Mouse (Mus musculus): Measurements from ENCODE around the gene Pgpep1l. TPM values are rescaled to one million over a fixed set of nuclear protein-coding genes. Genes with fewer than 3 reads are reported as not detected.

Gene Pgpep1l
- polyA plus RNA-seq, 1 experiment from 2014 or later: not detected

GRCm38 (mm10) chr7:68273515-68273914 lies 9.5 kb upstream of the Pgpep1l start, which contains the start of gene Fam169b:
TSS of gene Fam169b (plus strand) at chr7:68273839.
- ATAC-seq (ENCODE audit: low read depth): no peak
- no peak for DNase-seq
- Histone ChIP-seq H3K36me3 (no peaks in the 10 kb centered on the region), H3K9me3 (replicated peaks) (no peaks in the 10 kb centered on the region), H3K27ac (no peak within 1 kb of the TSS), H3K27me3 (peaks cover 7% of the 10 kb centered on the region; the same call in 1 of the 2 replicates), H3K4me2 (no peak within 1 kb of the TSS), H3K4me3 (replicated peaks) (no peak within 1 kb of the TSS), H3K4me1 (replicated peaks) (peaks cover 16% of the 10 kb centered on the region), H3K9ac (no peak within 1 kb of the TSS)

- no peaks in the 10 kb centered on the region for H3K9me3 ChIP-seq (replicated peaks)
- no peak overlapping the region for H3K4me3 ChIP-seq (replicated peaks)
- H3K9ac ChIP-seq: no peak overlapping the region
- no peak overlapping the region for H3K4me2 ChIP-seq
- H3K27ac ChIP-seq: no peak overlapping the region
- 69% methylated on average over 10 of the region's 10 CpGs for WGBS (ENCODE audit: insufficient replicate concordance)
- peaks cover 16% of the 10 kb centered on the region for H3K4me1 ChIP-seq (replicated peaks)
- peaks cover 7% of the 10 kb centered on the region; the same call in 1 of the 2 replicates for H3K27me3 ChIP-seq
- DNase-seq (no peak), ATAC-seq (ENCODE audit: low read depth) (no peak)
- no peaks in the 10 kb centered on the region for H3K36me3 ChIP-seq
Observed at GRCm38 (mm10) chr7:68272607-68273006, 8.6 kb upstream of the Pgpep1l start.

- Histone ChIP-seq H3K27ac (no peak overlapping the region), H3K27me3 (peaks cover 7% of the 10 kb centered on the region; the same call in 1 of the 2 replicates), H3K4me1 (replicated peaks) (peaks cover 16% of the 10 kb centered on the region), H3K9me3 (replicated peaks) (no peaks in the 10 kb centered on the region), H3K36me3 (no peaks in the 10 kb centered on the region), H3K4me3 (replicated peaks) (no peak overlapping the region), H3K4me2 (no peak overlapping the region), H3K9ac (no peak overlapping the region)
- 65% methylated on average over 6 of the region's 6 CpGs for WGBS (ENCODE audit: insufficient replicate concordance)
- no peak for ATAC-seq (ENCODE audit: low read depth)
- DNase-seq: no peak
Observed at GRCm38 (mm10) chr7:68271816-68272215, 7.8 kb upstream of the Pgpep1l start.

- Histone ChIP-seq H3K9me3 (replicated peaks) (no peaks in the 10 kb centered on the region), H3K36me3 (no peaks in the 10 kb centered on the region), H3K9ac (no peak overlapping the region), H3K27ac (no peak overlapping the region), H3K4me1 (replicated peaks) (peaks cover 5% of the 10 kb centered on the region), H3K4me3 (replicated peaks) (no peak overlapping the region), H3K27me3 (peaks cover 7% of the 10 kb centered on the region), H3K4me2 (no peak overlapping the region)
- 58% methylated on average over 4 of the region's 4 CpGs for WGBS (ENCODE audit: insufficient replicate concordance)
- ATAC-seq (ENCODE audit: low read depth) (no peak), DNase-seq (no peak)
Observed at GRCm38 (mm10) chr7:68270551-68270950, 6.5 kb upstream of the Pgpep1l start.

GRCm38 (mm10) chr7:68266691-68267090 lies 2.7 kb upstream of the Pgpep1l start:
- ATAC-seq (ENCODE audit: low read depth) (no peak), DNase-seq (no peak)
- Histone ChIP-seq H3K27ac (no peak overlapping the region), H3K9me3 (replicated peaks) (no peaks in the 10 kb centered on the region), H3K27me3 (peaks cover 28% of the 10 kb centered on the region), H3K4me3 (replicated peaks) (no peak overlapping the region), H3K36me3 (no peaks in the 10 kb centered on the region), H3K4me1 (replicated peaks) (no peaks in the 10 kb centered on the region), H3K4me2 (no peak overlapping the region), H3K9ac (no peak overlapping the region)
- WGBS (ENCODE audit: insufficient replicate concordance): 43% methylated on average over 6 of the region's 6 CpGs

- Histone ChIP-seq H3K36me3 (no peaks in the 10 kb centered on the region), H3K4me1 (replicated peaks) (no peaks in the 10 kb centered on the region), H3K27me3 (peaks cover 28% of the 10 kb centered on the region), H3K9me3 (replicated peaks) (no peaks in the 10 kb centered on the region), H3K27ac (no peak overlapping the region), H3K4me3 (replicated peaks) (no peak overlapping the region), H3K4me2 (no peak overlapping the region), H3K9ac (no peak overlapping the region)
- ATAC-seq (ENCODE audit: low read depth): no peak
- 34% methylated on average over 7 of the region's 7 CpGs for WGBS (ENCODE audit: insufficient replicate concordance)
- DNase-seq: no peak
Observed at GRCm38 (mm10) chr7:68265391-68265790, 1.4 kb upstream of the Pgpep1l start.

GRCm38 (mm10) chr7:68264531-68264930 lies 498 bp upstream of the Pgpep1l start:
- H3K36me3 ChIP-seq: no peaks in the 10 kb centered on the region
- peaks cover 28% of the 10 kb centered on the region for H3K27me3 ChIP-seq
- no peaks in the 10 kb centered on the region for H3K9me3 ChIP-seq (replicated peaks)
- ATAC-seq (ENCODE audit: low read depth): no peak
- 22% methylated on average over 14 of the region's 14 CpGs for WGBS (ENCODE audit: insufficient replicate concordance)
- DNase-seq: no peak
- H3K4me3 ChIP-seq (replicated peaks): peak overlapping the region; percentile 25; the same call in 1 of the 2 replicates
- no peak overlapping the region for H3K9ac ChIP-seq
- no peak overlapping the region for H3K27ac ChIP-seq
- H3K4me2 ChIP-seq: peak overlapping the region; percentile 55
- no peaks in the 10 kb centered on the region for H3K4me1 ChIP-seq (replicated peaks)

GRCm38 (mm10) chr7:68263346-68264027 lies 546 bp downstream of the Pgpep1l start:
- H3K9ac ChIP-seq: no peak overlapping the region
- no peak overlapping the region for H3K4me3 ChIP-seq (replicated peaks)
- no peaks in the 10 kb centered on the region for H3K9me3 ChIP-seq (replicated peaks)
- no peaks in the 10 kb centered on the region for H3K4me1 ChIP-seq (replicated peaks)
- ATAC-seq (ENCODE audit: low read depth) (no peak), DNase-seq (no peak)
- WGBS (ENCODE audit: insufficient replicate concordance): 62% methylated on average over 8 of the region's 8 CpGs
- peaks cover 28% of the 10 kb centered on the region for H3K27me3 ChIP-seq
- peak overlapping the region; percentile 55 for H3K4me2 ChIP-seq
- H3K27ac ChIP-seq: no peak overlapping the region
- no peaks in the 10 kb centered on the region for H3K36me3 ChIP-seq

GRCm38 (mm10) chr7:68262612-68263200 lies 1.3 kb downstream of the Pgpep1l start:
- no peaks in the 10 kb centered on the region for H3K36me3 ChIP-seq
- no peaks in the 10 kb centered on the region for H3K9me3 ChIP-seq (replicated peaks)
- H3K4me1 ChIP-seq (replicated peaks): no peaks in the 10 kb centered on the region
- H3K4me2 ChIP-seq: no peak overlapping the region
- ATAC-seq (ENCODE audit: low read depth): no peak
- H3K4me3 ChIP-seq (replicated peaks): no peak overlapping the region
- H3K9ac ChIP-seq: no peak overlapping the region
- 55% methylated on average over 8 of the region's 8 CpGs for WGBS (ENCODE audit: insufficient replicate concordance)
- no peak for DNase-seq
- no peak overlapping the region for H3K27ac ChIP-seq
- H3K27me3 ChIP-seq: peaks cover 28% of the 10 kb centered on the region

GRCm38 (mm10) chr7:68259523-68260081 lies 4.4 kb downstream of the Pgpep1l start:
- H3K4me3 ChIP-seq (replicated peaks): no peak overlapping the region
- no peak overlapping the region for H3K27ac ChIP-seq
- no peak for DNase-seq
- H3K4me1 ChIP-seq (replicated peaks): no peaks in the 10 kb centered on the region
- WGBS (ENCODE audit: insufficient replicate concordance): 47% methylated on average over 6 of the region's 6 CpGs
- H3K27me3 ChIP-seq: peaks cover 15% of the 10 kb centered on the region
- no peaks in the 10 kb centered on the region for H3K9me3 ChIP-seq (replicated peaks)
- no peaks in the 10 kb centered on the region for H3K36me3 ChIP-seq
- ATAC-seq (ENCODE audit: low read depth): no peak
- H3K9ac ChIP-seq: no peak overlapping the region
- no peak overlapping the region for H3K4me2 ChIP-seq

GRCm38 (mm10) chr7:68258326-68259150 lies 5.5 kb downstream of the Pgpep1l start:
- peaks cover 4% of the 10 kb centered on the region for H3K27me3 ChIP-seq
- no peak overlapping the region for H3K4me2 ChIP-seq
- no peaks in the 10 kb centered on the region for H3K4me1 ChIP-seq (replicated peaks)
- ATAC-seq (ENCODE audit: low read depth) (no peak), DNase-seq (no peak)
- H3K36me3 ChIP-seq: no peaks in the 10 kb centered on the region
- WGBS (ENCODE audit: insufficient replicate concordance): 59% methylated on average over 17 of the region's 17 CpGs
- no peaks in the 10 kb centered on the region for H3K9me3 ChIP-seq (replicated peaks)
- H3K9ac ChIP-seq: no peak overlapping the region
- no peak overlapping the region for H3K4me3 ChIP-seq (replicated peaks)
- no peak overlapping the region for H3K27ac ChIP-seq

Measured in liver, embryonic 13.5 days (tissue).